Mouse (Mus musculus): ENCODE measurements around the gene Cbr1. TPM values are rescaled to one million over a fixed set of nuclear protein-coding genes. Genes with fewer than 3 reads are reported as not detected.

The Cbr1 gene
- total and polyA plus RNA-seq, 3 experiments: 1.1 to 8.9 (median 1.7) TPM

DNA sequence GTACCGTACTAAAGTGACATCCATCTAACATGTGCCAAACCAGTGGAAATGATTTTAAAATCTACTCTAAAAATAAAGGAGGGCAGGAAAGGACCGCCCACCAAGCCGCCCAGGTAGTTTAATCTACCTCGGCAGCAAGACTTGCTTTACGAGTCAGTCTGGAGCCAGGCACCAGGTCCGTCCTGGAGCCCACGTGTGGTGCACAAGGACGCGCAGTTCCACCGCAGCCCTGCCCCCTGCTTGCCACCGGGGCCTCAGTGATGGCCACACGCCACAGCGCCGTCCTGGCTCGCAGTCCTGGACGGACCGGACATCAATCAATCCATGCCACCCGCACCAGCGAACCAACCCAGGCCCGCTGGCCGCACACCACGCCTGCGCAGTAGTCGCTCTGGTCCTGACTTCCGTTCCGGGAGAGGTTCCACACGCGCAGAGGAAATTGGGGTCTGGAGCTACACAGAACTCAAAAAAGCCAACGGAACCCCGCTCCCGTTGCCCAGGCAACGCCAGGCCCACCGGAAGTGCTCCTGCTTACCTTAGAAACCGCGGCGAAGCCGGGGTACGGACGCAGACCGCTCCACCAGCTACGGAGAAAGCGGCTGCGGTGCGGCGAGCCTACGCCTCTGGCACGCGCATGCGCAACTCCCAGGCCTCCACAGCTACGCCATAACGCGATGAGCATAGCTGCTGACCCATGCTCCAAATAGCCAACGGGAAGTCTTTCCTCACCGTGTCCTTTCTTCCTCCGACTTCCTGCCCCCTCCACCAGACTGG lies 2.0 kb upstream of the Cbr1 start, which contains the start of gene Setd4:
Setd4 (minus strand) TSS at position 625 of the 774 bp plus-strand sequence.
- no peaks in the 10 kb centered on the region for H3K79me2 ChIP-seq (replicated peaks; ENCODE audit: control insufficient read depth, extremely low read depth, insufficient read depth, poor library complexity, severe bottlenecking)
- peak within 1 kb of the TSS; percentile 46 for H3K27ac ChIP-seq (ENCODE audit: insufficient read depth, low read depth)
- H3K36me3 ChIP-seq (replicated peaks in 1 of 2; ENCODE audit: control insufficient read depth in 1 of 2, insufficient read depth in 1 of 2, low read length in 1 of 2): peaks cover 2 to 25% of the 10 kb centered on the region in 2 experiments
- peak within 1 kb of the TSS; percentile 63 to 86 (median 82) for H3K4me3 ChIP-seq (replicated peaks in 1 of 3; ENCODE audit: low read depth in 2 of 3, low read length in 2 of 3, poor library complexity in 1 of 3)
- peak within 1 kb of the TSS; percentile 66 for H3K4me2 ChIP-seq (ENCODE audit: insufficient read depth, low read depth, poor library complexity, severe bottlenecking)
- no peaks in the 10 kb centered on the region for H3K9me3 ChIP-seq (replicated peaks; ENCODE audit: low read length)
- H3K9ac ChIP-seq (ENCODE audit: insufficient read depth, low read depth): peak within 1 kb of the TSS; percentile 62
- no peak for TF ChIP-seq SMC3 (IDR thresholded peaks at IDR 0.05; ENCODE audit: low read depth, low read length)
- no peak for TF ChIP-seq RCOR1 (conservative IDR thresholded peaks at IDR 0.05; ENCODE audit: low read depth, low read length)
- TF ChIP-seq ZMIZ1 (IDR thresholded peaks at IDR 0.05; ENCODE audit: low read depth, low read length): peak; percentile 97
- TF ChIP-seq MAZ (IDR thresholded peaks at IDR 0.05; ENCODE audit: low read depth, low read length): peak; percentile 38; the same call in 1 of the 2 replicates
- TF ChIP-seq MEF2A (IDR thresholded peaks at IDR 0.05; ENCODE audit: borderline replicate concordance, low read depth, low read length): peak; percentile 48; the same call in 1 of the 2 replicates
- peak; percentile 92 for TF ChIP-seq IRF4 (IDR thresholded peaks at IDR 0.05; ENCODE audit: low read depth, low read length)
- TF ChIP-seq ZC3H11A (IDR thresholded peaks at IDR 0.05; ENCODE audit: low read depth, low read length): no peak
- TF ChIP-seq TCF12 (IDR thresholded peaks at IDR 0.05; ENCODE audit: low read depth, low read length): peak; percentile 89
- no peak for TF ChIP-seq CHD1 (IDR thresholded peaks at IDR 0.05; ENCODE audit: low read depth, low read length)
- no peak for TF ChIP-seq PAX5 (IDR thresholded peaks at IDR 0.05; ENCODE audit: low read length)
- no peak for TF ChIP-seq USF1 (IDR thresholded peaks at IDR 0.05; ENCODE audit: low read depth, low read length)
- peak; percentile 98 for TF ChIP-seq MXI1 (IDR thresholded peaks at IDR 0.05; ENCODE audit: low read depth, low read length)
- 0 out of 2 replicates have a peak, but pooled peaks have one; percentile 24 for TF ChIP-seq KAT2A (IDR thresholded peaks at IDR 0.05; ENCODE audit: insufficient replicate concordance, low read length)
- TF ChIP-seq CHD2 (IDR thresholded peaks at IDR 0.05; ENCODE audit: low read length): no peak
- no peak for TF ChIP-seq ZKSCAN1 (IDR thresholded peaks at IDR 0.05; ENCODE audit: borderline replicate concordance, low read depth, low read length)
- TF ChIP-seq JUN (IDR thresholded peaks at IDR 0.05; ENCODE audit: insufficient read depth, low read depth, low read length): no peak
- peak; percentile 92 for TF ChIP-seq NRF1 (IDR thresholded peaks at IDR 0.05; ENCODE audit: low read depth, low read length)
- TF ChIP-seq MAX (IDR thresholded peaks at IDR 0.05; ENCODE audit: low read length): peak; percentile 95
- peak; percentile 89 for TF ChIP-seq POLR2AphosphoS2 (IDR thresholded peaks at IDR 0.05; ENCODE audit: low read depth, low read length)
- no peak for TF ChIP-seq CTCF (conservative IDR thresholded peaks at IDR 0.05 in 1 of 2, IDR thresholded peaks at IDR 0.05 in 1 of 2; ENCODE audit: low read depth in 2 of 2, low read length in 2 of 2)
- peak; percentile 77; the same call in 1 of the 2 replicates for TF ChIP-seq UBTF (IDR thresholded peaks at IDR 0.05; ENCODE audit: low read depth, low read length)
- TF ChIP-seq ZNF384 (IDR thresholded peaks at IDR 0.05; ENCODE audit: low read depth, low read length): no peak
- peak; percentile 77 for TF ChIP-seq BHLHE40 (IDR thresholded peaks at IDR 0.05; ENCODE audit: low read depth, low read length)
- peak; percentile 90 for TF ChIP-seq MYC (IDR thresholded peaks at IDR 0.05; ENCODE audit: low read depth, low read length)
- peak; percentile 43; the same call in 1 of the 2 replicates for TF ChIP-seq ETS1 (conservative IDR thresholded peaks at IDR 0.05; ENCODE audit: low read depth, low read length)
- TF ChIP-seq HCFC1 (IDR thresholded peaks at IDR 0.05; ENCODE audit: low read depth, low read length): peak; percentile 79
- peak; percentile 95 for TF ChIP-seq SIN3A (IDR thresholded peaks at IDR 0.05; ENCODE audit: low read length)
- TF ChIP-seq MAFK (IDR thresholded peaks at IDR 0.05; ENCODE audit: insufficient replicate concordance, low read length): no peak
- TF ChIP-seq E2F4 (IDR thresholded peaks at IDR 0.05; ENCODE audit: insufficient replicate concordance, low read depth, low read length): no peak
- TF ChIP-seq ELF1 (IDR thresholded peaks at IDR 0.05; ENCODE audit: low read depth, low read length): peak; percentile 88
- TF ChIP-seq NELFE (IDR thresholded peaks at IDR 0.05; ENCODE audit: low read depth, low read length): peak; percentile 98
- TF ChIP-seq GABPA (IDR thresholded peaks at IDR 0.05; ENCODE audit: insufficient replicate concordance, low read depth, low read length): no peak
- no peak for TF ChIP-seq RAD21 (IDR thresholded peaks at IDR 0.05; ENCODE audit: low read depth, low read length)
- TF ChIP-seq USF2 (conservative IDR thresholded peaks at IDR 0.05; ENCODE audit: low read depth, low read length): no peak
- no peak for TF ChIP-seq JUND (conservative IDR thresholded peaks at IDR 0.05; ENCODE audit: low read depth, low read length)
- TF ChIP-seq POLR2A (IDR thresholded peaks at IDR 0.05; ENCODE audit: low read depth, low read length): peak; percentile 98
- peak; percentile 75; the same call in 1 of the 2 replicates for TF ChIP-seq TBP (conservative IDR thresholded peaks at IDR 0.05; ENCODE audit: low read depth, low read length)
- TF ChIP-seq EP300 (IDR thresholded peaks at IDR 0.05; ENCODE audit: low read length): no peak
- no peaks in the 10 kb centered on the region for H3K27me3 ChIP-seq (replicated peaks)
- dilution Hi-C loops (cut with MboI; ENCODE audit: extremely low pct_ligation_motif_present, extremely low pct_unique_long_range_greater_than_20kb, low sequenced_read_pairs) (no loop called here), in situ Hi-C loops (cut with MboI; ENCODE audit: low pct_ligation_motif_present, low pct_unique_long_range_greater_than_20kb, low sequenced_read_pairs) (loop anchor here (10.0 kb wide), 1 partner anchor 161 kb away; no protein-coding TSS in a partner anchor)
- peak; percentile 95 for DNase-seq (ENCODE audit: extremely low read depth)
- H3K4me1 ChIP-seq (ENCODE audit: control insufficient read depth in 1 of 2, insufficient read depth in 2 of 2): peaks cover 4 to 24% of the 10 kb centered on the region in 2 experiments
